Mouse (Mus musculus) granulocyte monocyte progenitor cell, adult 5-6 weeks (primary cell): Measurements from ENCODE around the gene Mcpt1. TPM values are rescaled to one million over a fixed set of nuclear protein-coding genes. Genes with fewer than 3 reads are reported as not detected.
A peak's percentile ranks its signal among the peaks of the same experiment; 100 is the strongest.
"Not testable (repeated sequence)": the region's sequence is repeated elsewhere in the genome, so short reads cannot be mapped to it uniquely, and the experiment has no call there.

Experiments
- ATAC-seq: replicated peaks from 2 replicates; pipeline ENCODE4 v1.8.0; 2016; ENCODE audit warnings: mild to moderate bottlenecking, moderate TSS enrichment, inconsistent platforms; ENCODE audit not compliant: poor library complexity, severe bottlenecking
- total RNA-seq, 2 experiments: library from RNA; stranded (forward) in 1 of 2; stranded (reverse) in 1 of 2; fragments of 200-712, 200-1000 nt in 1 of 2; fragments of >200 nt in 1 of 2; fragmentation: Nextera tagmentation in 1 of 2; gene quantifications; 2 replicates each; pipeline ENCODE4 v1.2.3; 2014 to 2017

Mcpt1 gene
- total RNA-seq (2014; fragmentation: Nextera tagmentation): not detected in 2 replicates
- not detected in 2 replicates for total RNA-seq (2017)

DNA sequence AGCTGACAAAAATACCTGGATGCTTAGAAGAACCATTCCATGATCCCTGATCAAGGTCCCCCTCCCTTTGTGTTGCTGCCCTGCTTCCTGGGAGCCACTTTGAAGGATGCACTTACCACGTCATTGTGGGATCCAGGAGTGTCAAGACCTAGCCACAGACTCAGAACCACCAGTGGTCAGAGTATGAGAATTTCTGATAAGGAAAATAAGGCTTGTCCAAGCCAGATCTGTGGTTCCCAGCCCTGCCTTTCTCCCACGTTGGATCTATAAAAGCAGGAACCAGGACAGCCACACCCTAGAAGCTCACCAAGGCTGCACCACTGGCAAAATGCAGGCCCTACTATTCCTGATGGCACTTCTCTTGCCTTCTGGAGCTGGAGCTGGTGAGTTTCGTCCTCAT, at the start of gene Mcpt1:
Gene Mcpt1, plus strand, starts transcription at position 301 of the 400 bp plus-strand sequence.
- ATAC-seq: not testable (repeated sequence)

DNA sequence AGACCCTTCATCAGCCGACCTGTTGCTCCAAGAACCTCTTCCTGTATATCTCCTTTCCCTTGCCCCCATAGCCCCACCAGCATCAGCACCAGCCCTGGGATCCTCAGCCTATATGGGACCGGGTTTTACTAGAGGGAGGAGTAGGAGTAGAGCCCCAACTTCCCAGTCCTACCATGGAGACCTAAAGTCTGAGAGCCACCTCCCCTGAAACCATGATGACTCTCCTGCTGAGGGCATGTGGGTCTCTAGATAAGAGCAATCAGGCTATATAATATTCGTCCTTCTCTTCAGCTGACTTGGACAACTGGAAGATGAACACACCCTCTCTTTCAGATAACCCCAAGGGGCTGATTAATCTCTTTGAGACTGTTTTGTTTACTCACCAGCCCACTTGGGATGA, 30.3 kb upstream of the Mcpt1 start:
- ATAC-seq: not testable (repeated sequence)

DNA sequence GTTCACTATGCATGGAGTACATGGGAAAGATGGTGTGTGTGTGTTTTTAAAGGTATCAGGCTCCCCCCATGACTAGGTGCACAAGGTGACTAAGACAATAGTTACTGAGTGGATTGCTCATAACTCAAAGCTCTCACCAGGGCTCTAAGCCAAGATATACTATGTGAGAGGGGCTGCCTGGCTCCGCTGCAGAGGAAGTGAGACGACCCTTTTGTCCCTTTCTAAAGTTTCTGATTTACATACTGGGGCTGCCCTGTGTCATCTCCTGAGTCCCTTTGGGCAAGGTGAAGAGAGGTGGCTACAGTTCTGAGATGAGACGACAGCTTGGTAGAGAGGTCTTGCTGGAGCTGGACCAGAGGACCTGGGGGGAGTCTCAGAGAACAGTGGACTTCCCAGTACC, 4.6 kb upstream of the Mcpt1 start:
- ATAC-seq: no peak

DNA sequence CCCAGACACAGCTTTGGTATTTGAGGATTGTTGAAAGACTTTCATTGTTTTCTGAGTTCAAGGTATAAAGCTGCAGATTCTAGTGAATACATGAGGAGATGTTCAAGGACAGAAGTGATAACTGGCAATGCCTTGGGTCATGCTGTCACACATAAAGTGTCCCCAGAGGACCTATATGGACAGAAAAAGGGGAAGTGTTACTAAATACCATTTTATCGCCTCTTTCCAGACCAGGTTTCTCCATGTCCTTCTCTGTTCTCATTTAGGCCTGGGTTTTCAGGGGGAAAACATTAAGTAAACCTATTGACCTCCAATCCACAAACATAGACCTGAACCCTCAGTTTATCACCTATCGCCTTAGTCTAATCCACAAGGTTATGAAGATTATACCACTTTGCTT, 3.8 kb upstream of the Mcpt1 start:
- no peak; the same call in 1 of the 2 replicates for ATAC-seq

DNA sequence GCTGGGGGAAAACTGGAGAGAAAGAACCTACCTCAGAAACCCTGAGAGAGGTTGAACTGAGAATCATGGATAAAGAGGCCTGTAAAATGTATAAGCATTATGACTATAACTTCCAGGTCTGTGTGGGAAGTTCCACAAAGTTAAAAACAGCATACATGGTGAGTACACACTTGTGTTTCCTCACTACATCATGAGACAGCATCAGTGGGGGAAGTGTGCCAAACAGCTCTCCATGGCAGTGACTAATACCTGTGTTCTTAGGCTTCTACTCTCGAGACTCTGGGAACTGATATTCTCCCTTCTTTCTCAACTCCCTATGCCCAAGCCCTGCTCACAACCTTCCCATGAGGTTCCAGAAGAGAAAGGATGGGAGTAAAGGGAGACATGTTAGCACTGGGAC, 1.7 kb downstream of the Mcpt1 start:
- ATAC-seq: no peak

DNA sequence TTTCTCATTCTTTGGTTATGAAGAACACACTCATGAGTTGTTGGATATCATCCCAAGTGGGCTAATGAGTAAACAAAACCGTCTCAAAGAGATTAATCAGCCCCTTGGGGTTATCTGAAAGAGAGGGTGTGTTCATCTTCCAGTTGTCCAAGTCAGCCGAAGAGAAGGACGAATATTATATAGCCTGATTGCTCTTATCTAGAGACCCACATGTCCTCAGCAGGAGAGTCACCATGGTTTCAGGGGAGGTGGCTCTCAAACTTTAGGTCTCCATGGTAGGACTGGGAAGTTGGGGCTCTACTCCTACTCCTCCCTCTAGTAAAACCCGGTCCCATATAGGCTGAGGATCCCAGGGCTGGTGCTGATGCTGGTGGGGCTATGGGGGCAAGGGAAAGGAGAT, 3.5 kb downstream of the Mcpt1 start:
- not testable (repeated sequence) for ATAC-seq

DNA sequence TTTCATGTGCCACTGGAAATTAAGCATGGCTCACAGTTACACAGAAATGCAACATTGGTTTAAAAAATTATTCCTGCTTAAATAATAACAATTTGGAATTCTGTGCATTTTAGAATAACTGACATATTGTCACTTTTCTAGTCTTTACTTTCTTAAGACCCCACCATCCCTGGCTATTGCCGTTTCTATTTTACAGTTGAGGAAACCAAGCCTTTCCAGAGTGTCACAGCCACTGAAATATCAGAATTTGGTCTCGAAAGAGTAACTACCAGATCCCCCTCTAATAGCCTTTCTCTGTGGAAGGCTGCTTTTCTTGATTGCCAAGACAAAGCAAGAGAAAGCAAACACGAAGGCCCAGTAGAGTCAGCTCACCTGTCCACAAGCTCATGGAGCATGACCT, 12.6 kb downstream of the Mcpt1 start, which contains the start of gene Mcpt9:
Gene Mcpt9, minus strand, starts transcription at position 101 of the 400 bp plus-strand sequence.
- not testable (repeated sequence) for ATAC-seq

DNA sequence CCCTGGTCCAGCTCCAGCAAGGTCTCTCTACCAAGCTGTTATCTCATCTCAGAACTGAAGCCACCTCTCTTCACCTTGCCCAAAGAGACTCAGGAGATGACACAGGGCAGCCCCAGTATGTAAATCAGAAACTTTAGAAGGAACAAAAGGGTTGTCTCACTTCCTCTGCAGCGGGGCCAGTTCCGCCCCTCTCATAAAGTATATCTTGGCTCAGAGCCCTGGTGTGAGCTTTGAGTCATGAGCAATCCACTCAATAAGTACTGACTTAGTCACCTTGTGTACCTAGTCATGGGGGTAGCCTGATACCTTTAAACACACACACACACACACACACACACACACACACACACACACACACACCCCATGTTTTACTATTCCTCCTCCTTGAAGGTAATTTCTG, 16.7 kb downstream of the Mcpt1 start:
- peak; percentile 61 for ATAC-seq

DNA sequence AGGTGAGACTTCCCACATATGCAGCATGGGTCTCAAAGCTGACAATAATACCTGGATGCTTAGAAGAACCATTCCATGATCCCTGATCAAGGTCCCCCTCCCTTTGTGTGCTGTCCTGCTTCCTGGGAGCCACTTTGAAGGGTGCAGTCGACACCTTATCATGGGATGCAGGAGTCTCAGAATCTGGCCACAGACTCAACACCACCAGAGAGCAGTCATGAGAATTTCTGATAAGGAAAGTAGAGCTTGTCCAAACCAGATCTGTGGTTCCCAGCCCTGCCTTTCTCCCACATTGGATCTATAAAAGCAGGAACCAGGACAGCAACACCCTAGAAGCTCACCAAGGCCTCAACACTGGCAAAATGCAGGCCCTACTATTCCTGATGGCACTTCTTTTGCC, 24.0 kb downstream of the Mcpt1 start, which contains the start of gene Mcpt2:
Gene Mcpt2, plus strand, starts transcription at position 250 of the 400 bp plus-strand sequence.
- not testable (repeated sequence) for ATAC-seq

DNA sequence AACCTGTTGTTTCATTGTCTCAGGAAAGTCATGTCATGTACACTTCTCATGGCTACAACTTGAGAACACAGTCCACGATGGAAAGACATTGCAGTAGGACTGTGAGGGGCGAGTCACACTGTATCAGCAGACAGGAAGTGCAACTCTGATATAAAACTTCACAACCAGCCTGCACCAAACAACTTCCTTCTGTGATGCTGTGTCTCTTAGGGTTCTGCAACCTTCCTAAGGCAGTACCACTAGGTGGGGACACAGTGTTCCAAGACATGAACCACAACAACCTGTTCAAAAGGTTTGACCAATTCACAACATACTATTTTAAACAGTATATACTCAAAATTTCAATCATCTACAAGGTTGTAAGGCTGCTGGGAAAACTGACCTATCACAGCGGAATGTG, 37.6 kb downstream of the Mcpt1 start:
- peak; percentile 62 for ATAC-seq

DNA sequence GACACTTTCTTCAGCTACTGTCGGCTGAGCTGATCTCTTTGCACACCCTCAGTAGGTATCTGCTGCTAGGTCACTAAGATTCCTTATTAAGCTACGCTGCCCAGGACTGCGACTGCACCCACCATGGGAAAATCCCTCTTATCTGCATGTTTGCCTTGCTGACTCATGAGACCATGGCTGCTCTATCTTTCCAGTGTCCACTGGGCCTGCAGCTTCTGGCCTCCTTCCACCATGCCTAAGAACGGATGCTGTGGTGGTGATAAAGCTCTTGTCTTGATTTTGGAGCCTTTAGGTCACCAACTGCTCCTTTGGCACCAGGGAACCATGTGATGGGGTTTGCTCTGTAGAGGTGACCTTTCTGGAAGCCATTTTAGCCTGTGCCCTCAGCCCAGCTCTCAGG, 40.0 kb downstream of the Mcpt1 start:
- no peak; the same call in 1 of the 2 replicates for ATAC-seq

DNA sequence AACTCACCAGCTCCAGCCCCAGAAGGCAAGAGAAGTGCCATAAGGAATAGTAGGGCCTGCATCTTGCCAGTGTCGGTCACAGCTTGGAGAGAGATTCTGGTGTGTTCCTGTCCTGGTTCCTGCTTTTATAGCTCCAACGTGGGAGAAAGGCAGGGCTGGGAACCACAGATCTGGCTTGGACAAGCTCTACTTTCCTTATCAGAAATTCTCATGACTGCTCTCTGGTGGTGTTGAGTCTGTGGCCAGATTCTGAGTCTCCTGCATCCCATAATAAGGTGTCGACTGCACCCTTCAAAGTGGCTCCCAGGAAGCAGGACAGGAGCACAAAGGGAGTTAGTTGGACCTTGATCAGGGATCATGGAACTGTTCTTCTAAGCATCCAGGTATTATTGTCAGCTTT, 44.4 kb downstream of the Mcpt1 start, which contains the start of gene Mcpt4:
Gene Mcpt4, minus strand, starts transcription at position 101 of the 400 bp plus-strand sequence.
- not testable (repeated sequence) for ATAC-seq

Other genes starting within 250 kb of the Mcpt1 start
- gene Adcy4, start 233.9 kb upstream of the Mcpt1 start, total RNA-seq (2014; fragmentation: Nextera tagmentation): not detected in 2 replicates
- not detected in 2 replicates for gene Adcy4, start 233.9 kb upstream of the Mcpt1 start, total RNA-seq (2017)
- gene Ripk3, start 229.1 kb upstream of the Mcpt1 start, total RNA-seq (2014; fragmentation: Nextera tagmentation): 104 and 157 TPM in 2 replicates
- gene Ripk3, start 229.1 kb upstream of the Mcpt1 start, total RNA-seq (2017): 40.9 and 42.4 TPM in 2 replicates
- gene Nfatc4, start 194.8 kb upstream of the Mcpt1 start, total RNA-seq (2014; fragmentation: Nextera tagmentation): not detected in 2 replicates
- gene Nfatc4, start 194.8 kb upstream of the Mcpt1 start, total RNA-seq (2017): not detected in 2 replicates
- gene Nynrin, start 164.0 kb upstream of the Mcpt1 start, total RNA-seq (2014; fragmentation: Nextera tagmentation): 4.1 and 7.6 TPM in 2 replicates
- gene Nynrin, start 164.0 kb upstream of the Mcpt1 start, total RNA-seq (2017): 2.4 and 3.3 TPM in 2 replicates
- gene Cbln3, start 133.6 kb upstream of the Mcpt1 start, total RNA-seq (2014; fragmentation: Nextera tagmentation): not detected in 2 replicates
- not detected in 2 replicates for gene Cbln3, start 133.6 kb upstream of the Mcpt1 start, total RNA-seq (2017)
- gene Khnyn, start 133.0 kb upstream of the Mcpt1 start, total RNA-seq (2014; fragmentation: Nextera tagmentation): 8.8 and 12.8 TPM in 2 replicates
- 12.4 and 14.7 TPM in 2 replicates for gene Khnyn, start 133.0 kb upstream of the Mcpt1 start, total RNA-seq (2017)
- gene Sdr39u1, start 117.7 kb upstream of the Mcpt1 start, total RNA-seq (2014; fragmentation: Nextera tagmentation): 13.8 and 15.3 TPM in 2 replicates
- 6.5 and 13.5 TPM in 2 replicates for gene Sdr39u1, start 117.7 kb upstream of the Mcpt1 start, total RNA-seq (2017)
- not detected in 2 replicates for gene Cma1, start 73.3 kb upstream of the Mcpt1 start, total RNA-seq (2014; fragmentation: Nextera tagmentation)
- gene Cma1, start 73.3 kb upstream of the Mcpt1 start, total RNA-seq (2017): 0.15 TPM in 1 of 2 replicates, not detected in the other
- not detected in 2 replicates for gene Cma2, start 67.0 kb upstream of the Mcpt1 start, total RNA-seq (2014; fragmentation: Nextera tagmentation)
- gene Cma2, start 67.0 kb upstream of the Mcpt1 start, total RNA-seq (2017): not detected in 2 replicates
- gene Mcpt9, start 12.5 kb downstream of the Mcpt1 start, total RNA-seq (2014; fragmentation: Nextera tagmentation): not detected in 2 replicates
- gene Mcpt9, start 12.5 kb downstream of the Mcpt1 start, total RNA-seq (2017): not detected in 2 replicates
- gene Mcpt2, start 24.1 kb downstream of the Mcpt1 start, total RNA-seq (2014; fragmentation: Nextera tagmentation): not detected in 2 replicates
- gene Mcpt2, start 24.1 kb downstream of the Mcpt1 start, total RNA-seq (2017): not detected in 2 replicates
- gene Mcpt4, start 44.3 kb downstream of the Mcpt1 start, total RNA-seq (2014; fragmentation: Nextera tagmentation): not detected in 2 replicates
- not detected in 2 replicates for gene Mcpt4, start 44.3 kb downstream of the Mcpt1 start, total RNA-seq (2017)
- gene Mcpt8, start 67.3 kb downstream of the Mcpt1 start, total RNA-seq (2014; fragmentation: Nextera tagmentation): 85.6 and 130 TPM in 2 replicates
- 31.0 and 50.8 TPM in 2 replicates for gene Mcpt8, start 67.3 kb downstream of the Mcpt1 start, total RNA-seq (2017)
- gene Ctsg, start 84.6 kb downstream of the Mcpt1 start, total RNA-seq (2014; fragmentation: Nextera tagmentation): 2,198 and 2,270 TPM in 2 replicates
- gene Ctsg, start 84.6 kb downstream of the Mcpt1 start, total RNA-seq (2017): 4,568 and 5,380 TPM in 2 replicates
- gene Gzme, start 102.7 kb downstream of the Mcpt1 start, total RNA-seq (2014; fragmentation: Nextera tagmentation): not detected in 2 replicates
- gene Gzme, start 102.7 kb downstream of the Mcpt1 start, total RNA-seq (2017): not detected in 2 replicates
- gene Gzmd, start 114.6 kb downstream of the Mcpt1 start, total RNA-seq (2014; fragmentation: Nextera tagmentation): not detected in 2 replicates
- gene Gzmd, start 114.6 kb downstream of the Mcpt1 start, total RNA-seq (2017): not detected in 2 replicates
- gene Gzmg, start 141.6 kb downstream of the Mcpt1 start, total RNA-seq (2014; fragmentation: Nextera tagmentation): not detected in 2 replicates
- not detected in 2 replicates for gene Gzmg, start 141.6 kb downstream of the Mcpt1 start, total RNA-seq (2017)
- not detected in 2 replicates for gene Gzmn, start 156.6 kb downstream of the Mcpt1 start, total RNA-seq (2014; fragmentation: Nextera tagmentation)
- gene Gzmn, start 156.6 kb downstream of the Mcpt1 start, total RNA-seq (2017): not detected in 2 replicates
- not detected in 2 replicates for gene Gzmf, start 193.4 kb downstream of the Mcpt1 start, total RNA-seq (2014; fragmentation: Nextera tagmentation)
- not detected in 2 replicates for gene Gzmf, start 193.4 kb downstream of the Mcpt1 start, total RNA-seq (2017)
- not detected in 2 replicates for gene Gzmc, start 216.7 kb downstream of the Mcpt1 start, total RNA-seq (2014; fragmentation: Nextera tagmentation)
- not detected in 2 replicates for gene Gzmc, start 216.7 kb downstream of the Mcpt1 start, total RNA-seq (2017)
- 2.1 and 7.8 TPM in 2 replicates for gene Gzmb, start 244.3 kb downstream of the Mcpt1 start, total RNA-seq (2014; fragmentation: Nextera tagmentation)
- gene Gzmb, start 244.3 kb downstream of the Mcpt1 start, total RNA-seq (2017): 0.34 and 2.4 TPM in 2 replicates